Mouse (Mus musculus) gastrocnemius, postnatal 14 days (tissue): ENCODE data around the gene Urb1. TPM values are rescaled to one million over a fixed set of nuclear protein-coding genes. Genes with fewer than 3 reads are reported as not detected.

Experiments used
- DNase-seq: peaks from one replicate; pipeline ENCODE4 v3.0.0; 2021; ENCODE audit warnings: mixed read lengths
- intact Hi-C: fragments of 180-260 bp; cut with DNase I; formaldehyde crosslinking; loops from one replicate; pipeline ENCODE4 v1.15.1; 2025; ENCODE audit warnings: low total_unique reads
- total RNA-seq, 2 experiments: library from RNA; stranded (reverse); gene quantifications; 2 replicates each; pipeline ENCODE4 v1.2.3; 2021

Gene Urb1
- total RNA-seq, 2 experiments from 2014 or later: 5.1 to 5.7 TPM

GRCm38 (mm10) chr16:90726600-90727227 lies 83.5 kb downstream of the Urb1 start:
- DNase-seq: no peak
- intact Hi-C loops: no loop called here

- no peak for DNase-seq
- intact Hi-C loops: no loop called here
Observed at GRCm38 (mm10) chr16:90724051-90724450, 86.2 kb downstream of the Urb1 start.

DNA sequence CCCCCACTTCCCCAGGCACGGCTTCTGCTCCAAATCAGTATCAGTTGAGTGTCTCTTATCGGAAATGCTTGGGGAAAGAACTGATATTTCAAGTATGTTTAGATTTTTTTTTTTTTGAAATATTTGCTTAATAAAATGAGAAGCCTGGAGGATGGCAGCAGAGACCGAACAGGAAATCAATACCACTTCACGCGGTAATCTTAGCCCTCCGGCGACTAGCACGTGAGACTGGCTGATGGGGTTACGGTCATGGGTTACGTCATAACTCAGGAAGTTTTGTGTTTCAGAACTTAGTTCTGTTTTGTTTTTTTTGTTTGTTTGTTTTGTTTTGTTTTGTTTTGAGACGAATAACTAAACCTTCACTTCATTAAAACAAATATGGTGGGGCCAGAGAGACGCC lies 99.9 kb downstream of the Urb1 start:
- intact Hi-C loops: loop anchor here (5.0 kb wide), 1 partner anchor 388 kb away; no protein-coding TSS in a partner anchor
- DNase-seq: no peak

- intact Hi-C loops: loop anchor here (5.0 kb wide), 1 partner anchor 387 kb away; no protein-coding TSS in a partner anchor
- peak; percentile 61 for DNase-seq
Observed at GRCm38 (mm10) chr16:90709711-90710289, 100.4 kb downstream of the Urb1 start.

DNA sequence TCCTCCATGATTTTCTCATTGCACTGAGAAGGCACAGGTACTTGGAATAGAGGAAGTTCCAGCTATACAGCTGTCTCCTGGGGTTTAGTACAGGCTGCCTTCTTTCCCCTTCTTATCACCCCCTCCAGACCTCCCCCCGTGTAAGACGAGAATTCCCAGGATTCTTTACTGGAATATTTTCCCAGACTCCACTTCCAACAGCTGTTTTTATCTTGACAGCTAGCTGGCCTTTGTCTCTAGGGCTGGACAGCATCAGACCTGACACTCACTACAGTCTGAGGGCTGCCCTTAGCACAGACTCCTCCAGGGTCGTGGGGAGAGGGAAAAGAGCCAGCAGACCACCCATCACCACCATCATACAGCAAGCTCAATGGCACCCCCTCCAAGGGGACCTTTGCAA lies 103.9 kb downstream of the Urb1 start:
- no peak for DNase-seq
- intact Hi-C loops: no loop called here

- peak; percentile 49 for DNase-seq
- intact Hi-C loops: no loop called here
Observed at GRCm38 (mm10) chr16:90704161-90704825, 105.9 kb downstream of the Urb1 start.

GRCm38 (mm10) chr16:90703646-90704045 lies 106.6 kb downstream of the Urb1 start:
- intact Hi-C loops: no loop called here
- no peak for DNase-seq

GRCm38 (mm10) chr16:90701541-90701940 lies 108.7 kb downstream of the Urb1 start:
- intact Hi-C loops: no loop called here
- DNase-seq: no peak

Other genes with a start within 250 kb of the Urb1 start
- gene Mis18a, start 83.0 kb downstream of the Urb1 start, total RNA-seq: 1 to 10 TPM; 1.9 to 2.7 TPM
- gene Mrap, start 72.2 kb downstream of the Urb1 start, total RNA-seq: under 1 TPM; 0.22 to 0.64 TPM
- gene Eva1c, start 16.3 kb upstream of the Urb1 start, total RNA-seq: under 1 TPM; 0.27 to 0.43 TPM
- 10 to 100 TPM; 22.4 to 26.8 TPM for gene Cfap298, start 124.7 kb upstream of the Urb1 start, total RNA-seq
- gene Synj1, start 200.9 kb upstream of the Urb1 start, total RNA-seq: 10 to 100 TPM; 12.0 to 13.8 TPM
- gene Paxbp1, start 234.1 kb upstream of the Urb1 start, total RNA-seq: 10 to 100 TPM in 1 of 2 experiments, 1 to 10 TPM in 1; 9.5 to 10.1 TPM